Mouse (Mus musculus) midbrain, embryonic 15.5 days (tissue): ENCODE measurements around the gene Pitpna. TPM values are rescaled to one million over a fixed set of nuclear protein-coding genes. Genes with fewer than 3 reads are reported as not detected.
"Not testable (repeated sequence)": the region's sequence is repeated elsewhere in the genome, so short reads cannot be mapped to it uniquely, and the experiment has no call there.

Experiments used
- ATAC-seq: fragments of 200-750 bp; cut with Nextera tagmentation; replicated peaks from 2 replicates; pipeline ENCODE4 v1.8.0; 2017; ENCODE audit warnings: moderate TSS enrichment
- H3K27ac ChIP-seq: fragments of 300-500 bp; sonication (generic); 2 replicates; pipeline ENCODE4 v1.5.1; 2015; ENCODE audit warnings: mild to moderate bottlenecking, inconsistent platforms
- H3K27me3 ChIP-seq: fragments of 300-500 bp; sonication (generic); replicated peaks from 2 replicates; pipeline ENCODE4 v1.6.1; 2015; ENCODE audit warnings: inconsistent platforms
- H3K36me3 ChIP-seq: fragments of 300-500 bp; sonication (generic); replicated peaks from 2 replicates; pipeline ENCODE4 v1.6.1; 2015; ENCODE audit warnings: inconsistent platforms
- H3K4me1 ChIP-seq: fragments of 300-500 bp; sonication (generic); 2 replicates; pipeline ENCODE4 v1.6.1; 2015; ENCODE audit warnings: inconsistent platforms
- H3K4me2 ChIP-seq: fragments of 300-500 bp; sonication (generic); 2 replicates; pipeline ENCODE4 v1.6.1; 2015; ENCODE audit warnings: inconsistent platforms, mild to moderate bottlenecking, moderate library complexity
- H3K4me3 ChIP-seq: fragments of 300-500 bp; sonication (generic); 2 replicates; pipeline ENCODE4 v1.5.1; 2015; ENCODE audit warnings: mild to moderate bottlenecking, inconsistent platforms
- H3K9ac ChIP-seq: fragments of 300-500 bp; sonication (generic); 2 replicates; pipeline ENCODE4 v1.6.1; 2015; ENCODE audit warnings: mild to moderate bottlenecking, inconsistent platforms
- H3K9me3 ChIP-seq: fragments of 300-500 bp; sonication (generic); 2 replicates; pipeline ENCODE4 v1.6.1; 2016; ENCODE audit warnings: inconsistent platforms
- WGBS: fragments of 180-500 bp; shearing (Covaris S2); methylation state at CpG from one replicate; pipeline ENCODE4 v1.1.7; 2015; ENCODE audit warnings: mixed read lengths; 5-methylcytosine and 5-hydroxymethylcytosine counted together
- polyA plus RNA-seq: library from polyadenylated mRNA; unstranded; fragments of >200 nt; fragmentation: Nextera tagmentation; extraction: Ambion mirVana; gene quantifications from 2 replicates; pipeline ENCODE4 v1.2.1, GENCODE M21; 2015

Gene Pitpna
- polyA plus RNA-seq, 1 experiment from 2014 or later, result 103 TPM

GRCm38 (mm10) chr11:75552906-75553482 is 34.9 kb upstream of the Pitpna start:
- Histone ChIP-seq H3K9ac (no peak overlapping the region), H3K9me3 (no peaks in the 10 kb centered on the region), H3K27ac (0 out of 2 replicates have a peak overlapping the region, but pooled peaks have one; percentile 7)

GRCm38 (mm10) chr11:75556006-75556405 is 31.9 kb upstream of the Pitpna start:
- WGBS, result 94% methylated on average over 6 of the region's 6 CpGs

More at GRCm38 (mm10) chr11:75552906-75553482, 34.9 kb upstream of the Pitpna start:
- 64% methylated on average over 7 of the region's 7 CpGs for WGBS
- H3K27me3 ChIP-seq, result no peaks in the 10 kb centered on the region
- H3K36me3 ChIP-seq, result 0 out of 2 replicates have a peak, but pooled peaks cover 6% of the 10 kb centered on the region
- ATAC-seq, result no peak
- peaks cover 14% of the 10 kb centered on the region; the same call in 1 of the 2 replicates for H3K4me1 ChIP-seq
- no peak overlapping the region for H3K4me3 ChIP-seq
- H3K4me2 ChIP-seq, result no peak overlapping the region

GRCm38 (mm10) chr11:75557142-75557541 is 30.8 kb upstream of the Pitpna start:
- H3K27me3 ChIP-seq, result no peaks in the 10 kb centered on the region
- ATAC-seq, result no peak
- H3K9ac ChIP-seq, result no peak overlapping the region
- no peak overlapping the region for H3K27ac ChIP-seq
- 80% methylated on average over 6 of the region's 6 CpGs for WGBS
- H3K4me2 ChIP-seq, result no peak overlapping the region
- H3K4me3 ChIP-seq, result no peak overlapping the region
- 0 out of 2 replicates have a peak, but pooled peaks cover 9% of the 10 kb centered on the region for H3K36me3 ChIP-seq
- H3K9me3 ChIP-seq, result no peaks in the 10 kb centered on the region
- H3K4me1 ChIP-seq, result peaks cover 4% of the 10 kb centered on the region; the same call in 1 of the 2 replicates

More at GRCm38 (mm10) chr11:75556006-75556405, 31.9 kb upstream of the Pitpna start:
- ATAC-seq, H3K4me1 ChIP-seq, H3K9me3 ChIP-seq, H3K9ac ChIP-seq, H3K36me3 ChIP-seq, H3K4me2 ChIP-seq, H3K27ac ChIP-seq, H3K27me3 ChIP-seq, H3K4me3 ChIP-seq: not testable (repeated sequence)

GRCm38 (mm10) chr11:75558101-75558500 is 29.8 kb upstream of the Pitpna start:
- H3K27me3 ChIP-seq, result no peaks in the 10 kb centered on the region
- 81% methylated on average over 1 of the region's 1 CpGs for WGBS
- no peak overlapping the region for H3K27ac ChIP-seq
- ATAC-seq, result no peak
- no peak overlapping the region for H3K4me2 ChIP-seq
- H3K4me1 ChIP-seq, result no peaks in the 10 kb centered on the region
- no peaks in the 10 kb centered on the region for H3K9me3 ChIP-seq
- H3K9ac ChIP-seq, result no peak overlapping the region
- H3K4me3 ChIP-seq, result no peak overlapping the region
- peaks cover 16% of the 10 kb centered on the region; the same call in 1 of the 2 replicates for H3K36me3 ChIP-seq

GRCm38 (mm10) chr11:75559870-75560504 is 27.9 kb upstream of the Pitpna start:
- H3K4me3 ChIP-seq, result no peak overlapping the region
- H3K4me2 ChIP-seq, result no peak overlapping the region
- H3K36me3 ChIP-seq, result peaks cover 24% of the 10 kb centered on the region
- no peaks in the 10 kb centered on the region for H3K4me1 ChIP-seq
- H3K9me3 ChIP-seq, result no peaks in the 10 kb centered on the region
- no peaks in the 10 kb centered on the region for H3K27me3 ChIP-seq
- H3K9ac ChIP-seq, result no peak overlapping the region
- no peak for ATAC-seq
- WGBS, result 88% methylated on average over 8 of the region's 8 CpGs
- no peak overlapping the region for H3K27ac ChIP-seq

GRCm38 (mm10) chr11:75560530-75561409 is 27.1 kb upstream of the Pitpna start:
- Histone ChIP-seq H3K4me1 (no peaks in the 10 kb centered on the region), H3K9ac (no peak overlapping the region), H3K27ac (no peak overlapping the region), H3K27me3 (no peaks in the 10 kb centered on the region), H3K9me3 (no peaks in the 10 kb centered on the region), H3K36me3 (peaks cover 24% of the 10 kb centered on the region), H3K4me3 (no peak overlapping the region), H3K4me2 (no peak overlapping the region)
- no peak for ATAC-seq
- 81% methylated on average over 14 of the region's 14 CpGs for WGBS

GRCm38 (mm10) chr11:75561410-75561791 is 26.5 kb upstream of the Pitpna start:
- Histone ChIP-seq H3K36me3 (peaks cover 24% of the 10 kb centered on the region), H3K9ac (no peak overlapping the region), H3K9me3 (no peaks in the 10 kb centered on the region), H3K4me1 (no peaks in the 10 kb centered on the region), H3K27me3 (no peaks in the 10 kb centered on the region), H3K4me2 (no peak overlapping the region), H3K27ac (no peak overlapping the region), H3K4me3 (no peak overlapping the region)
- no peak for ATAC-seq
- WGBS, result 77% methylated on average over 5 of the region's 5 CpGs

- H3K9me3 ChIP-seq, result no peaks in the 10 kb centered on the region
- H3K27me3 ChIP-seq, result no peaks in the 10 kb centered on the region
- no peaks in the 10 kb centered on the region for H3K4me1 ChIP-seq
- peaks cover 25% of the 10 kb centered on the region for H3K36me3 ChIP-seq
- no peak overlapping the region for H3K27ac ChIP-seq
- H3K4me3 ChIP-seq, result no peak overlapping the region
- no peak overlapping the region for H3K9ac ChIP-seq
- no peak for ATAC-seq
- WGBS, result 87% methylated on average over 8 of the region's 8 CpGs
- H3K4me2 ChIP-seq, result no peak overlapping the region
These were observed 25.1 kb upstream of the Pitpna start for GRCm38 (mm10) chr11:75562840-75563239.

GRCm38 (mm10) chr11:75563851-75564548 is 23.9 kb upstream of the Pitpna start:
- peaks cover 29% of the 10 kb centered on the region for H3K36me3 ChIP-seq

GRCm38 (mm10) chr11:75565849-75566248 is 22.0 kb upstream of the Pitpna start:
- no peak for ATAC-seq
- H3K27me3 ChIP-seq, result no peaks in the 10 kb centered on the region
- WGBS, result 91% methylated on average over 2 of the region's 2 CpGs
- H3K9ac ChIP-seq, result no peak overlapping the region
- no peak overlapping the region for H3K4me2 ChIP-seq
- no peaks in the 10 kb centered on the region for H3K4me1 ChIP-seq
- no peaks in the 10 kb centered on the region for H3K9me3 ChIP-seq
- H3K4me3 ChIP-seq, result no peak overlapping the region
- peaks cover 36% of the 10 kb centered on the region for H3K36me3 ChIP-seq
- no peak overlapping the region for H3K27ac ChIP-seq

More at GRCm38 (mm10) chr11:75563851-75564548, 23.9 kb upstream of the Pitpna start:
- H3K4me1 ChIP-seq, result no peaks in the 10 kb centered on the region
- 66% methylated on average over 18 of the region's 18 CpGs for WGBS
- no peaks in the 10 kb centered on the region for H3K27me3 ChIP-seq
- no peak for ATAC-seq
- H3K4me2 ChIP-seq, result no peak overlapping the region
- no peak overlapping the region for H3K9ac ChIP-seq
- H3K27ac ChIP-seq, result no peak overlapping the region
- no peaks in the 10 kb centered on the region for H3K9me3 ChIP-seq
- H3K4me3 ChIP-seq, result no peak overlapping the region

GRCm38 (mm10) chr11:75566276-75567196 is 21.4 kb upstream of the Pitpna start:
- H3K27me3 ChIP-seq, result no peaks in the 10 kb centered on the region
- no peak for ATAC-seq
- H3K27ac ChIP-seq, result no peak overlapping the region
- no peak overlapping the region for H3K4me2 ChIP-seq
- peaks cover 36% of the 10 kb centered on the region for H3K36me3 ChIP-seq
- 0 out of 2 replicates have a peak, but pooled peaks cover 1% of the 10 kb centered on the region for H3K4me1 ChIP-seq
- no peak overlapping the region for H3K4me3 ChIP-seq
- 81% methylated on average over 13 of the region's 13 CpGs for WGBS
- no peak overlapping the region for H3K9ac ChIP-seq
- H3K9me3 ChIP-seq, result no peaks in the 10 kb centered on the region
